Comparison of ENCODE assay signal across 8 mouse cellular contexts in genomic region chr4:123588353-123589301, GRCm38 (mm10).
DNase-seq lines count a peak whose midpoint lies in the region; ATAC-seq lines count a peak whose summit lies in the region.

No protein-coding gene starts in this region.

- H3K4me2 ChIP-seq in liver, embryonic 15.5 days, result no peak overlapping the region
- no peak overlapping the region for H3K4me2 ChIP-seq in liver, embryonic 11.5 days
- H3K4me2 ChIP-seq in neural tube, embryonic 13.5 days, result no peak overlapping the region

- no peaks in the 10 kb centered on the region for H3K27me3 ChIP-seq in liver, embryonic 15.5 days
- H3K27me3 ChIP-seq in liver, embryonic 11.5 days (replicated peaks; ENCODE audit: control insufficient read depth, insufficient read depth, low read length), result no peaks in the 10 kb centered on the region
- H3K27me3 ChIP-seq in neural tube, embryonic 13.5 days, result no peaks in the 10 kb centered on the region

- ATAC-seq in liver, embryonic 15.5 days (ENCODE audit: insufficient read depth), result no peak
- ATAC-seq in liver, embryonic 11.5 days (replicated peaks; ENCODE audit: low FRiP score), result no peak
- no peak for ATAC-seq in neural tube, embryonic 13.5 days (ENCODE audit: low read depth)

- H3K4me3 ChIP-seq in liver, embryonic 15.5 days (replicated peaks), result no peak overlapping the region
- H3K4me3 ChIP-seq in liver, embryonic 11.5 days (ENCODE audit: low read depth, low read length), result no peak overlapping the region
- H3K4me3 ChIP-seq in neural tube, embryonic 13.5 days, result no peak overlapping the region

- 0 out of 2 replicates have a peak overlapping the region, but pooled peaks have one; percentile 4 for H3K27ac ChIP-seq in liver, embryonic 15.5 days (replicated peaks)
- no peak overlapping the region for H3K27ac ChIP-seq in liver, embryonic 11.5 days (ENCODE audit: low read depth, low read length)
- H3K27ac ChIP-seq in neural tube, embryonic 13.5 days (replicated peaks), result peak overlapping the region; percentile 42; the same call in 1 of the 2 replicates

- H3K9ac ChIP-seq in liver, embryonic 15.5 days, result no peak overlapping the region
- no peak overlapping the region for H3K9ac ChIP-seq in liver, embryonic 11.5 days (ENCODE audit: low read depth, low read length)
- no peak overlapping the region for H3K9ac ChIP-seq in neural tube, embryonic 13.5 days

- H3K4me1 ChIP-seq in liver, embryonic 15.5 days (replicated peaks), result peaks cover 25% of the 10 kb centered on the region
- peaks cover 11% of the 10 kb centered on the region for H3K4me1 ChIP-seq in liver, embryonic 11.5 days (replicated peaks; ENCODE audit: control insufficient read depth, insufficient read depth, low read length)
- peaks cover 51% of the 10 kb centered on the region for H3K4me1 ChIP-seq in neural tube, embryonic 13.5 days (replicated peaks)

- H3K36me3 ChIP-seq in liver, embryonic 15.5 days (replicated peaks), result no peaks in the 10 kb centered on the region
- H3K36me3 ChIP-seq in liver, embryonic 11.5 days (ENCODE audit: control insufficient read depth, insufficient read depth, low read length), result no peaks in the 10 kb centered on the region
- H3K36me3 ChIP-seq in neural tube, embryonic 13.5 days, result no peaks in the 10 kb centered on the region

- intact Hi-C loops in left cerebral cortex, postnatal 4 days (cut with DNase I), result loop anchor here (5.0 kb wide), 1 partner anchor 79 kb away; no protein-coding TSS in a partner anchor

- no peak for DNase-seq in liver, embryonic 11.5 days (ENCODE audit: low spot score)
- peak; percentile 54 for DNase-seq in adipocyte (ENCODE audit: low spot score)
- DNase-seq in heart, adult 9 months (ENCODE audit: low spot score in 2 of 2), result peak; percentile 32 to 50
- DNase-seq in kidney, postnatal 10 days, result peak; percentile 56
- no peak for DNase-seq in left cerebral cortex, postnatal 4 days
- no peak for DNase-seq in layer of hippocampus, postnatal 36 days

- 31% methylated on average over 7 of the region's 7 CpGs for WGBS in liver, embryonic 15.5 days (ENCODE audit: insufficient replicate concordance)
- WGBS in liver, embryonic 11.5 days, result 30% methylated on average over 7 of the region's 7 CpGs
- WGBS in neural tube, embryonic 13.5 days, result 44% methylated on average over 7 of the region's 7 CpGs

- no peaks in the 10 kb centered on the region for H3K9me3 ChIP-seq in liver, embryonic 15.5 days (replicated peaks)
- no peaks in the 10 kb centered on the region for H3K9me3 ChIP-seq in liver, embryonic 11.5 days (ENCODE audit: control insufficient read depth, low read length)
- no peaks in the 10 kb centered on the region for H3K9me3 ChIP-seq in neural tube, embryonic 13.5 days

Comparison
In these comparisons a context has a peak if more than half of its experiments do, and no peak if none do; other contexts are left out.
1. DNase-seq: peak in adipocyte (single experiment), heart, adult 9 months (2 of 2) and kidney, postnatal 10 days (single experiment); none in liver, embryonic 11.5 days (single experiment), left cerebral cortex, postnatal 4 days (single experiment) and layer of hippocampus, postnatal 36 days (0 of 2).